Mouse (Mus musculus) ovary, adult 2 months (tissue): ENCODE results near the gene Prame. TPM values are rescaled to one million over a fixed set of nuclear protein-coding genes. Genes with fewer than 3 reads are reported as not detected.

ENCODE experiments used
- polyA plus RNA-seq: library from polyadenylated mRNA; depleted of rRNA; stranded (reverse); fragments of >200 nt; gene quantifications from 2 replicates; pipeline ENCODE4 v1.2.3, GENCODE M21; 2012; rRNA removed

Gene Prame
- not detected in 2 replicates for polyA plus RNA-seq

GRCm38 (mm10) chrX:135627605-135628004 is at the start of gene Prame:
Prame (minus strand) TSS chrX:135627705.

GRCm38 (mm10) chrX:135598677-135599076 is 28.8 kb downstream of the Prame start, which contains the start of gene Nxf7:
Nxf7 (minus strand) TSS chrX:135598777.

Other genes with a start within 250 kb of the Prame start
- not detected in 2 replicates for gene Gm7903, start 193.9 kb downstream of the Prame start, polyA plus RNA-seq
- gene AV320801, start 133.1 kb downstream of the Prame start, polyA plus RNA-seq = not detected in 2 replicates
- gene Nxf7, start 28.9 kb downstream of the Prame start, polyA plus RNA-seq = not detected in 2 replicates
- not detected in 2 replicates for gene Tcp11x2, start 66.1 kb upstream of the Prame start, polyA plus RNA-seq
- gene Tmsb15a, start 97.6 kb upstream of the Prame start, polyA plus RNA-seq = not detected in 2 replicates
- 1.4 and 1.5 TPM in 2 replicates for gene Armcx5, start 115.0 kb upstream of the Prame start, polyA plus RNA-seq
- 22.1 and 24.1 TPM in 2 replicates for gene Gprasp1, start 115.0 kb upstream of the Prame start, polyA plus RNA-seq
- gene Bhlhb9, start 169.9 kb upstream of the Prame start, polyA plus RNA-seq = 7.4 and 8.4 TPM in 2 replicates
- 17.5 and 18.7 TPM in 2 replicates for gene Gprasp2, start 211.3 kb upstream of the Prame start, polyA plus RNA-seq